Mouse (Mus musculus): ENCODE measurements around the gene Limch1. TPM values are rescaled to one million over a fixed set of nuclear protein-coding genes. Genes with fewer than 3 reads are reported as not detected.

Gene Limch1
- polyA plus RNA-seq, 1 experiment from 2014 or later, result 28.2 TPM

DNA sequence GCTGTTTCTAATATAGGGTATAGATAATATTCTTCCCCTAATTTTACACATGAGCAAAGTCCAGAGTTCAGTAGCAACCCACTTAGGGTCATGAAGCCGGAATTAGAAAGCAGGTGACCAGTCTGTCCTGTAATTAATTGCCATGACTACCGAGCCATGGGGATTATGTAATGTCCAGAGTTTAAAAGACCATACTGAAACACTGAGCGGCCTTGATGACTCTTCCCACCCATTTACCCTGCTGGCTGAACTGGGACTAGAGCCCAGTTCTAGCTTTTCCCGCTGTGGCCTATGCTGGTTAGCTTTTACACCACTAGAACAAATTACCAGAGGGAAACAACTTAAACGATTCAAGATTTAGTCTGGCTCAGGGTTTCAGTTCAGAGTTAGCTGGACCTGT, 177.0 kb downstream of the Limch1 start:
- H3K9ac ChIP-seq (ENCODE audit: low read length), result no peak overlapping the region
- H3K4me2 ChIP-seq (ENCODE audit: low read length), result no peak overlapping the region
- no peaks in the 10 kb centered on the region for H3K4me1 ChIP-seq (ENCODE audit: control insufficient read depth in 2 of 2, insufficient read depth in 2 of 2, low read length in 2 of 2)
- H3K27me3 ChIP-seq (ENCODE audit: control insufficient read depth, insufficient read depth, low read length), result no peaks in the 10 kb centered on the region
- no peak overlapping the region for H3K27ac ChIP-seq (replicated peaks in 1 of 2; ENCODE audit: control insufficient read depth in 1 of 2, insufficient read depth in 1 of 2, low read depth in 2 of 2, low read length in 2 of 2)
- H3K4me3 ChIP-seq (ENCODE audit: control insufficient read depth in 1 of 2, insufficient read depth in 1 of 2, low read depth in 1 of 2, low read length in 2 of 2), result no peak overlapping the region
- H3K9me3 ChIP-seq (ENCODE audit: control insufficient read depth, low read length), result no peaks in the 10 kb centered on the region
- H3K36me3 ChIP-seq (ENCODE audit: control insufficient read depth, insufficient read depth, low read length), result no peaks in the 10 kb centered on the region
- no peak for ATAC-seq (ENCODE audit: insufficient number of reproducible peaks, insufficient read depth, low FRiP score, low read depth)
- 79% methylated on average over 5 of the region's 5 CpGs for WGBS

DNA sequence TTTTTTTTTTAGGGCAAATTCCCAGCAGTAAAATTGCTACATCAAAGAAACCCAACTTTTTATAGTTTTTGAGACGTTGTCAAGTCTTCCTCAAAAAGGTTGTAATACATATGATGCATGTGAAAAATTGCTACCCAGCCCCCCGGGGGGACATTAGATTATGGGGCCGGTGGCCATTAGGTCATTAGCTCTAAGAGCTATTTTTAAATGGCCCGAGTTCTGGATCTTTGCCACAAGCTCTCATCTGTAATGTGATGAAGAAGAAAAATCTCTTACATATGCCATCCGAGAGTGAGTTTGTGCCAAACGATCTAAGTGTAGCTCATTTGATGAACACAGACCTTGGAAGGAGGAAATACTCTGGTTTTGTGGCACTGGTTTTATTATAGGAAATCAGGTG, 183.7 kb downstream of the Limch1 start:
- Histone ChIP-seq H3K27ac (replicated peaks in 1 of 2; ENCODE audit: control insufficient read depth in 1 of 2, insufficient read depth in 1 of 2, low read depth in 2 of 2, low read length in 2 of 2) (no peak overlapping the region), H3K4me2 (ENCODE audit: low read length) (no peak overlapping the region), H3K4me1 (ENCODE audit: control insufficient read depth in 2 of 2, insufficient read depth in 2 of 2, low read length in 2 of 2) (no peaks in the 10 kb centered on the region; a peak in 1 of 4 replicates), H3K4me3 (ENCODE audit: control insufficient read depth in 1 of 2, insufficient read depth in 1 of 2, low read depth in 1 of 2, low read length in 2 of 2) (no peak overlapping the region), H3K36me3 (ENCODE audit: control insufficient read depth, insufficient read depth, low read length) (no peaks in the 10 kb centered on the region), H3K9ac (ENCODE audit: low read length) (no peak overlapping the region), H3K9me3 (ENCODE audit: control insufficient read depth, low read length) (no peaks in the 10 kb centered on the region), H3K27me3 (ENCODE audit: control insufficient read depth, insufficient read depth, low read length) (no peaks in the 10 kb centered on the region)
- WGBS, result 49% methylated on average over 6 of the region's 6 CpGs
- no peak for ATAC-seq (ENCODE audit: insufficient number of reproducible peaks, insufficient read depth, low FRiP score, low read depth)

GRCm38 (mm10) chr5:66933134-66933804, 187.6 kb downstream of the Limch1 start:
- Histone ChIP-seq H3K36me3 (ENCODE audit: control insufficient read depth, insufficient read depth, low read length) (no peaks in the 10 kb centered on the region), H3K4me1 (ENCODE audit: control insufficient read depth in 2 of 2, insufficient read depth in 2 of 2, low read length in 2 of 2) (no peaks in the 10 kb centered on the region; a peak in 1 of 4 replicates), H3K4me3 (ENCODE audit: control insufficient read depth in 1 of 2, insufficient read depth in 1 of 2, low read depth in 1 of 2, low read length in 2 of 2) (no peak overlapping the region), H3K9me3 (ENCODE audit: control insufficient read depth, low read length) (no peaks in the 10 kb centered on the region), H3K27me3 (ENCODE audit: control insufficient read depth, insufficient read depth, low read length) (no peaks in the 10 kb centered on the region), H3K9ac (ENCODE audit: low read length) (no peak overlapping the region), H3K27ac (replicated peaks in 1 of 2; ENCODE audit: control insufficient read depth in 1 of 2, insufficient read depth in 1 of 2, low read depth in 2 of 2, low read length in 2 of 2) (no peak overlapping the region), H3K4me2 (ENCODE audit: low read length) (no peak overlapping the region)
- WGBS, result 72% methylated on average over 10 of the region's 10 CpGs
- no peak for ATAC-seq (ENCODE audit: insufficient number of reproducible peaks, insufficient read depth, low FRiP score, low read depth)

DNA sequence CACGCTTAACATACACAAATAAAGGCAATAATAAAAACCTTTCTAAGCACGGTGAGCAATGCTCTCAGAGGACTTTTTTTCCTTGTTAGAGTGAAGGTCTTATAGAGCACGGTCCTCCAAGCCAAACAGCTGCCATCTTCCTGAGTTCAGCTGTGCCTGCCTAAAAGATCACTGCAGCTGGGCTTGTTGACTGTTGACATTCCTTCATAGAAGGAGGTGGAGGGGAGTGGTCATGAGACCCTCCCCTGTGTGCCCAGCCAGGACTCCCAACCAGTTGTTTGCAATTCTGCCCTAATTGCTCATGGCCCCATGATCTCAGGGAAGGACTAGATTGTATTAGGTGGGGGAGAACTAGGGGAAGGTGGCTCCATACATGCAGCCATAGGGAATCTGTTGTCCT, 189.0 kb downstream of the Limch1 start:
- Histone ChIP-seq H3K4me1 (ENCODE audit: control insufficient read depth in 2 of 2, insufficient read depth in 2 of 2, low read length in 2 of 2) (no peaks in the 10 kb centered on the region), H3K9ac (ENCODE audit: low read length) (no peak overlapping the region), H3K27ac (replicated peaks in 1 of 2; ENCODE audit: control insufficient read depth in 1 of 2, insufficient read depth in 1 of 2, low read depth in 2 of 2, low read length in 2 of 2) (no peak overlapping the region), H3K9me3 (ENCODE audit: control insufficient read depth, low read length) (no peaks in the 10 kb centered on the region), H3K36me3 (ENCODE audit: control insufficient read depth, insufficient read depth, low read length) (no peaks in the 10 kb centered on the region), H3K27me3 (ENCODE audit: control insufficient read depth, insufficient read depth, low read length) (no peaks in the 10 kb centered on the region), H3K4me3 (ENCODE audit: control insufficient read depth in 1 of 2, insufficient read depth in 1 of 2, low read depth in 1 of 2, low read length in 2 of 2) (no peak overlapping the region), H3K4me2 (ENCODE audit: low read length) (no peak overlapping the region)
- ATAC-seq (ENCODE audit: insufficient number of reproducible peaks, insufficient read depth, low FRiP score, low read depth), result no peak
- WGBS, result 76% methylated on average over 3 of the region's 3 CpGs

GRCm38 (mm10) chr5:66937376-66937775, 191.7 kb downstream of the Limch1 start:
- H3K4me3 ChIP-seq (ENCODE audit: control insufficient read depth in 1 of 2, insufficient read depth in 1 of 2, low read depth in 1 of 2, low read length in 2 of 2), result no peak overlapping the region
- ATAC-seq (ENCODE audit: insufficient number of reproducible peaks, insufficient read depth, low FRiP score, low read depth), result no peak
- 67% methylated on average over 9 of the region's 9 CpGs for WGBS
- no peak overlapping the region for H3K4me2 ChIP-seq (ENCODE audit: low read length)
- no peaks in the 10 kb centered on the region for H3K27me3 ChIP-seq (ENCODE audit: control insufficient read depth, insufficient read depth, low read length)
- no peaks in the 10 kb centered on the region for H3K9me3 ChIP-seq (ENCODE audit: control insufficient read depth, low read length)
- no peak overlapping the region for H3K9ac ChIP-seq (ENCODE audit: low read length)
- H3K36me3 ChIP-seq (ENCODE audit: control insufficient read depth, insufficient read depth, low read length), result no peaks in the 10 kb centered on the region
- no peak overlapping the region for H3K27ac ChIP-seq (replicated peaks in 1 of 2; ENCODE audit: control insufficient read depth in 1 of 2, insufficient read depth in 1 of 2, low read depth in 2 of 2, low read length in 2 of 2)
- 0 out of 4 replicates have a peak, but pooled peaks cover 0 to 5% of the 10 kb centered on the region in 2 experiments for H3K4me1 ChIP-seq (ENCODE audit: control insufficient read depth in 2 of 2, insufficient read depth in 2 of 2, low read length in 2 of 2)

DNA sequence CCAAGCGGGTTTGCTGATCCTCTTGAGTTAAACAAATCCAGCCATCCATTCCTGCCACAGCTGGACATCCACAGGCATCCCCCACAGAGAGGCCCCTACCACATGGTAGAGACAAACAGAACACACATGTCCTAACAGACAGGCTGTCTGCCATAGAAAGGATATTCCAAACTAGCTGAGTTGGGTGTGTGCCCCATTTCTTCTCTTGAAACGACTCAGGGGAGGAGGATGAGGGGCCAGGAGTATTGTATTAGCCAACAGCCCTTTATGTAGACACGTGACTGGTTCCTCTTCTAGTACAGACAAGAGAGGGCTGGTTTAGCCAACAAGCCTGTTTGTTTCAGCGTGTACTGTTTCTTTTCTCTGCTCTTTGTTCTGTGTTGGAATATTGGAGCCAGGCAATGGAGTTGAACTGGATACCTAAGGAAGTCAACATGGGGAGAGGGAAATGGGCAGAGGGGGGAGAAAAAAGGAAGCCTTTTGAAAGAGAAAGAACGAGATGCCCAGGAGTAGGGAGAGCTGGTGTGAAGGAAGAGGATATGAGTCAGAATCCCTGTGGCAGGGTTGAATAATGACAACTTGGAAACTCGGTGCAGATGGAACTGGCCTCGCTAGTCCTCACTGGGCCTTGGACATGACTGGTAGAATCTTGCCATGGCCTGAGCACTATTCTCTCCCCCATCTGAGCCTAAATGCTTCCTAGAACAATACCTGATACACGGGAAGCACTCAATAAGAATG, 196.3 kb downstream of the Limch1 start:
- no peak overlapping the region for H3K9ac ChIP-seq (ENCODE audit: low read length)
- no peak overlapping the region for H3K4me2 ChIP-seq (ENCODE audit: low read length)
- H3K4me3 ChIP-seq (ENCODE audit: control insufficient read depth in 1 of 2, insufficient read depth in 1 of 2, low read depth in 1 of 2, low read length in 2 of 2), result no peak overlapping the region
- H3K9me3 ChIP-seq (ENCODE audit: control insufficient read depth, low read length), result no peaks in the 10 kb centered on the region
- WGBS, result 65% methylated on average over 8 of the region's 8 CpGs
- H3K27ac ChIP-seq (replicated peaks in 1 of 2; ENCODE audit: control insufficient read depth in 1 of 2, insufficient read depth in 1 of 2, low read depth in 2 of 2, low read length in 2 of 2), result no peak overlapping the region; a peak in 1 of 4 replicates
- no peaks in the 10 kb centered on the region for H3K27me3 ChIP-seq (ENCODE audit: control insufficient read depth, insufficient read depth, low read length)
- no peak for ATAC-seq (ENCODE audit: insufficient number of reproducible peaks, insufficient read depth, low FRiP score, low read depth)
- no peaks in the 10 kb centered on the region for H3K36me3 ChIP-seq (ENCODE audit: control insufficient read depth, insufficient read depth, low read length)
- peaks cover 0 to 5% of the 10 kb centered on the region in 2 experiments; a peak in 1 of 4 replicates for H3K4me1 ChIP-seq (ENCODE audit: control insufficient read depth in 2 of 2, insufficient read depth in 2 of 2, low read length in 2 of 2)

DNA sequence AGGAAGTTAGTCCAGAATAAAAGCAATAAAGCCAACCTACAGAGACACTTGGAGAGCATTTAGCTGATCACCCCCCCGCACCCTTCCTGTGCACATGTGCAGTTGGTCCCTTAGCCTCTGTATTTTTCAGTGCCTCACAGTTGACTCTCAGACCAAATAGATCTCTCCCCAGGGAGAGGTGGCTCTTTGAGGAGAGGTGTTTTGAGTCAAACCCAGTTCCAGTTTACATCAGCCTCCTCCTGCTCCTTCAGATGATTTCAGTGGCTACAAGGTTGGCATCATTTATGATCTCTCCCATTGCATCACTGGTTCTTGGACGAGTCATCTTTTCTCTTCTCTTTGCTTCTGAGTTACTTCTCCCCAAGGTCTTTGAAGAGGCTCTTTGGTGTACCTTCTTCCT, 197.3 kb downstream of the Limch1 start:
- Histone ChIP-seq H3K9me3 (ENCODE audit: control insufficient read depth, low read length) (no peaks in the 10 kb centered on the region), H3K9ac (ENCODE audit: low read length) (no peak overlapping the region), H3K4me2 (ENCODE audit: low read length) (no peak overlapping the region), H3K4me1 (ENCODE audit: control insufficient read depth in 2 of 2, insufficient read depth in 2 of 2, low read length in 2 of 2) (peaks cover 0 to 5% of the 10 kb centered on the region in 2 experiments; a peak in 2 of 4 replicates), H3K4me3 (ENCODE audit: control insufficient read depth in 1 of 2, insufficient read depth in 1 of 2, low read depth in 1 of 2, low read length in 2 of 2) (no peak overlapping the region), H3K27ac (replicated peaks in 1 of 2; ENCODE audit: control insufficient read depth in 1 of 2, insufficient read depth in 1 of 2, low read depth in 2 of 2, low read length in 2 of 2) (no peak overlapping the region), H3K27me3 (ENCODE audit: control insufficient read depth, insufficient read depth, low read length) (no peaks in the 10 kb centered on the region), H3K36me3 (ENCODE audit: control insufficient read depth, insufficient read depth, low read length) (no peaks in the 10 kb centered on the region)
- 77% methylated on average over 2 of the region's 2 CpGs for WGBS
- no peak for ATAC-seq (ENCODE audit: insufficient number of reproducible peaks, insufficient read depth, low FRiP score, low read depth)

Measured in heart, embryonic 14.5 days (tissue).